Mouse (Mus musculus): ENCODE data around the gene Cpeb4. TPM values are rescaled to one million over a fixed set of nuclear protein-coding genes. Genes with fewer than 3 reads are reported as not detected.

Cpeb4 gene
- polyA plus RNA-seq, 1 experiment, result 4.2 TPM

GRCm38 (mm10) chr11:31888229-31888628 lies 16.2 kb downstream of the Cpeb4 start:
- Histone ChIP-seq H3K36me3 (ENCODE audit: control insufficient read depth, insufficient read depth) (no peaks in the 10 kb centered on the region), H3K4me2 (ENCODE audit: low read depth) (no peak overlapping the region), H3K4me3 (no peak overlapping the region), H3K27me3 (ENCODE audit: control insufficient read depth, insufficient read depth, insufficient read length) (no peaks in the 10 kb centered on the region), H3ac (ENCODE audit: control insufficient read depth, insufficient read length) (no peak overlapping the region), H3K79me2 (ENCODE audit: control insufficient read depth, insufficient read depth) (no peaks in the 10 kb centered on the region)
- TF ChIP-seq MYOG (IDR thresholded peaks at IDR 0.05; ENCODE audit: control insufficient read depth in 1 of 3, insufficient read depth in 1 of 3, insufficient read length in 2 of 3, low read depth in 2 of 3) (no peak), MYOD1 (IDR thresholded peaks at IDR 0.05; ENCODE audit: control insufficient read depth in 1 of 3, insufficient read length in 2 of 3, low read depth in 2 of 3) (no peak), TCF12 (IDR thresholded peaks at IDR 0.05; ENCODE audit: insufficient read depth, poor library complexity, severe bottlenecking) (no peak), USF1 (IDR thresholded peaks at IDR 0.05; ENCODE audit: low read depth) (no peak), POLR2AphosphoS2 (IDR thresholded peaks at IDR 0.05; ENCODE audit: insufficient read length, low read depth) (no peak), REST (IDR thresholded peaks at IDR 0.05; ENCODE audit: insufficient read depth, insufficient read length) (no peak), CEBPB (IDR thresholded peaks at IDR 0.05; ENCODE audit: insufficient read depth, poor library complexity, severe bottlenecking) (no peak), SRF (IDR thresholded peaks at IDR 0.05; ENCODE audit: control insufficient read depth, insufficient read length, low read depth) (no peak), E2F4 (IDR thresholded peaks at IDR 0.05; ENCODE audit: insufficient read depth) (no peak)

GRCm38 (mm10) chr11:31892152-31892551 lies 20.1 kb downstream of the Cpeb4 start:
- Histone ChIP-seq H3K4me2 (ENCODE audit: low read depth) (no peak overlapping the region), H3K4me3 (no peak overlapping the region), H3K79me2 (ENCODE audit: control insufficient read depth, insufficient read depth) (no peaks in the 10 kb centered on the region), H3ac (ENCODE audit: control insufficient read depth, insufficient read length) (no peak overlapping the region), H3K27me3 (ENCODE audit: control insufficient read depth, insufficient read depth, insufficient read length) (no peaks in the 10 kb centered on the region), H3K36me3 (ENCODE audit: control insufficient read depth, insufficient read depth) (no peaks in the 10 kb centered on the region)
- TF ChIP-seq MYOD1 (IDR thresholded peaks at IDR 0.05; ENCODE audit: control insufficient read depth in 1 of 3, insufficient read length in 2 of 3, low read depth in 2 of 3) (peak in 1 of 3 experiments; percentile 1), MYOG (IDR thresholded peaks at IDR 0.05; ENCODE audit: control insufficient read depth in 1 of 3, insufficient read depth in 1 of 3, insufficient read length in 2 of 3, low read depth in 2 of 3) (no peak), CEBPB (IDR thresholded peaks at IDR 0.05; ENCODE audit: insufficient read depth, poor library complexity, severe bottlenecking) (no peak), TCF12 (IDR thresholded peaks at IDR 0.05; ENCODE audit: insufficient read depth, poor library complexity, severe bottlenecking) (no peak), USF1 (IDR thresholded peaks at IDR 0.05; ENCODE audit: low read depth) (no peak), SRF (IDR thresholded peaks at IDR 0.05; ENCODE audit: control insufficient read depth, insufficient read length, low read depth) (no peak), MAX (IDR thresholded peaks at IDR 0.05; ENCODE audit: low read depth) (no peak), TCF3 (IDR thresholded peaks at IDR 0.05; ENCODE audit: insufficient read length, low read depth) (no peak)

- Histone ChIP-seq H3K79me2 (ENCODE audit: control insufficient read depth, insufficient read depth) (no peaks in the 10 kb centered on the region), H3K36me3 (ENCODE audit: control insufficient read depth, insufficient read depth) (no peaks in the 10 kb centered on the region), H3K4me2 (ENCODE audit: low read depth) (no peak overlapping the region), H3K4me3 (no peak overlapping the region), H3K27me3 (ENCODE audit: control insufficient read depth, insufficient read depth, insufficient read length) (no peaks in the 10 kb centered on the region), H3ac (ENCODE audit: control insufficient read depth, insufficient read length) (no peak overlapping the region)
- TF ChIP-seq MYOG (IDR thresholded peaks at IDR 0.05; ENCODE audit: control insufficient read depth in 1 of 3, insufficient read depth in 1 of 3, insufficient read length in 2 of 3, low read depth in 2 of 3) (no peak), CEBPB (IDR thresholded peaks at IDR 0.05; ENCODE audit: insufficient read depth, poor library complexity, severe bottlenecking) (no peak), MYOD1 (IDR thresholded peaks at IDR 0.05; ENCODE audit: control insufficient read depth in 1 of 3, insufficient read length in 2 of 3, low read depth in 2 of 3) (no peak), SRF (IDR thresholded peaks at IDR 0.05; ENCODE audit: control insufficient read depth, insufficient read length, low read depth) (no peak), MAX (IDR thresholded peaks at IDR 0.05; ENCODE audit: low read depth) (no peak), REST (IDR thresholded peaks at IDR 0.05; ENCODE audit: insufficient read depth, insufficient read length) (no peak), TCF3 (IDR thresholded peaks at IDR 0.05; ENCODE audit: insufficient read length, low read depth) (no peak), POLR2AphosphoS2 (IDR thresholded peaks at IDR 0.05; ENCODE audit: insufficient read length, low read depth) (no peak), USF1 (IDR thresholded peaks at IDR 0.05; ENCODE audit: low read depth) (no peak)
These were observed 21.6 kb downstream of the Cpeb4 start for GRCm38 (mm10) chr11:31893639-31894038.

GRCm38 (mm10) chr11:31896065-31896792 lies 24.2 kb downstream of the Cpeb4 start:
- H3K27me3 ChIP-seq (ENCODE audit: control insufficient read depth, insufficient read depth, insufficient read length), result no peaks in the 10 kb centered on the region
- no peak overlapping the region for H3K4me2 ChIP-seq (ENCODE audit: low read depth)
- H3K79me2 ChIP-seq (ENCODE audit: control insufficient read depth, insufficient read depth), result no peaks in the 10 kb centered on the region
- no peak overlapping the region for H3K4me3 ChIP-seq
- H3K36me3 ChIP-seq (ENCODE audit: control insufficient read depth, insufficient read depth), result no peaks in the 10 kb centered on the region
- H3ac ChIP-seq (ENCODE audit: control insufficient read depth, insufficient read length), result no peak overlapping the region
- TF ChIP-seq E2F4 (IDR thresholded peaks at IDR 0.05; ENCODE audit: insufficient read depth) (no peak), POLR2A (IDR thresholded peaks at IDR 0.05; ENCODE audit: insufficient read length, low read depth) (no peak), SRF (IDR thresholded peaks at IDR 0.05; ENCODE audit: control insufficient read depth, insufficient read length, low read depth) (no peak), TCF12 (IDR thresholded peaks at IDR 0.05; ENCODE audit: insufficient read depth, poor library complexity, severe bottlenecking) (no peak)

- Histone ChIP-seq H3K4me2 (ENCODE audit: low read depth) (no peak overlapping the region), H3ac (ENCODE audit: control insufficient read depth, insufficient read length) (no peak overlapping the region), H3K36me3 (ENCODE audit: control insufficient read depth, insufficient read depth) (no peaks in the 10 kb centered on the region), H3K4me3 (no peak overlapping the region), H3K27me3 (ENCODE audit: control insufficient read depth, insufficient read depth, insufficient read length) (no peaks in the 10 kb centered on the region), H3K79me2 (ENCODE audit: control insufficient read depth, insufficient read depth) (no peaks in the 10 kb centered on the region)
- no peak for TF ChIP-seq CEBPB (IDR thresholded peaks at IDR 0.05; ENCODE audit: insufficient read depth, poor library complexity, severe bottlenecking)
- no peak for TF ChIP-seq E2F4 (IDR thresholded peaks at IDR 0.05; ENCODE audit: insufficient read depth)
- TF ChIP-seq MYOD1 (IDR thresholded peaks at IDR 0.05; ENCODE audit: control insufficient read depth in 1 of 3, insufficient read length in 2 of 3, low read depth in 2 of 3), result no peak
- no peak for TF ChIP-seq MYOG (IDR thresholded peaks at IDR 0.05; ENCODE audit: control insufficient read depth in 1 of 3, insufficient read depth in 1 of 3, insufficient read length in 2 of 3, low read depth in 2 of 3)
- no peak for TF ChIP-seq TCF12 (IDR thresholded peaks at IDR 0.05; ENCODE audit: insufficient read depth, poor library complexity, severe bottlenecking)
- TF ChIP-seq POLR2A (IDR thresholded peaks at IDR 0.05; ENCODE audit: insufficient read length, low read depth), result no peak
- no peak for TF ChIP-seq TCF3 (IDR thresholded peaks at IDR 0.05; ENCODE audit: insufficient read length, low read depth)
- TF ChIP-seq SRF (IDR thresholded peaks at IDR 0.05; ENCODE audit: control insufficient read depth, insufficient read length, low read depth), result no peak
These were observed 24.9 kb downstream of the Cpeb4 start for GRCm38 (mm10) chr11:31896905-31897304.

Measured in myocyte (in vitro differentiated cells).